Mouse (Mus musculus): ENCODE results near the gene Vat1. TPM values are rescaled to one million over a fixed set of nuclear protein-coding genes. Genes with fewer than 3 reads are reported as not detected.
"Not testable (repeated sequence)": the region's sequence is repeated elsewhere in the genome, so short reads cannot be mapped to it uniquely, and the experiment has no call there.

Gene Vat1
- total RNA-seq (2017), result 5.9 and 7.7 TPM in 2 replicates

GRCm38 (mm10) chr11:101465869-101466551 is at the start of gene Vat1:
Vat1 (minus strand) TSS chr11:101466230.
- peak; percentile 43; the same call in 1 of the 2 replicates for ATAC-seq (ENCODE audit: extremely low read depth, insufficient number of reproducible peaks, low FRiP score, poor library complexity, severe bottlenecking)

DNA sequence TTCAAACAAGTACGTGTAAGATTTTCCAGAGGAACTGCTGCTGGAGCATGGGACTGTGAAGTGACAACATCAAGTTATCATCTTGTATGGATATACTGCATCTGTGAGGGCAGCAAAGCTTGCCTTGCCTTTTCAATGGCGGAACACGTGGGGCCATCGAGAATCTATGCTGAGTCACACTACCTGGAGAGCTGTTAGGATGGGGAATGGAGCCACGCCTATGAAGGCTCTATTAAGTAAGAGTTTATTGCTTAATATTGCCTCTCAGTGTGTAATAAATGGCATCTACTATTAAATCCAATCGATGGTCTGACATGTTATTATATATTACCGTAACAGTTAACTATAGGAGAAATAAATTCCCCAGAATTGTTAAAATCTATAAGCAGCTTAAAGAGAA is 41.1 kb upstream of the Vat1 start:
- no peak for ATAC-seq (ENCODE audit: extremely low read depth, insufficient number of reproducible peaks, low FRiP score, poor library complexity, severe bottlenecking)

DNA sequence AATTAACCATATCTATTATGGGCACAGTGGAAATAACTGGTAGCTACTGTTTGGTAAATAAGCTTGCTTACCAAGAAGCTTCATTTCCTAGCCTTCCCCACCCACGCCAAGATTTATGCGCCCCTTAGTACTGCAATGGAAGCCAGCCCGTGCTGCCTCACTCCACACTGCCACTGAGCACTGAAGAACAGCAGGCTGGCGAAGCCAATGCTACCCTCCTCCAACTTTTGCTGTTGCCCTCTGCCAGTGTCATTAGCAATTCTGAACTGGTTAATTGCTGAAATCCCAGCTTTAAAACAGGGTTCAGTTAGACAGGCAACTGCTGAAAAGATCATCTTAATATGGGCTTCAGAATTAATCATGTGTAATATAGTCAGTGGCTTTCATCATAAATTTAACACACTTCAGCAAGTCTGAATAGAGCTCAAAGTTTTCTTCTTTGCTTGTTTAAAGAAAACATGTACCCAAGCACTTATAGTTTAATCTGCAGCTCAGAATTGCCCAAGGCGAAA is 40.3 kb upstream of the Vat1 start:
- no peak for ATAC-seq (ENCODE audit: extremely low read depth, insufficient number of reproducible peaks, low FRiP score, poor library complexity, severe bottlenecking)

DNA sequence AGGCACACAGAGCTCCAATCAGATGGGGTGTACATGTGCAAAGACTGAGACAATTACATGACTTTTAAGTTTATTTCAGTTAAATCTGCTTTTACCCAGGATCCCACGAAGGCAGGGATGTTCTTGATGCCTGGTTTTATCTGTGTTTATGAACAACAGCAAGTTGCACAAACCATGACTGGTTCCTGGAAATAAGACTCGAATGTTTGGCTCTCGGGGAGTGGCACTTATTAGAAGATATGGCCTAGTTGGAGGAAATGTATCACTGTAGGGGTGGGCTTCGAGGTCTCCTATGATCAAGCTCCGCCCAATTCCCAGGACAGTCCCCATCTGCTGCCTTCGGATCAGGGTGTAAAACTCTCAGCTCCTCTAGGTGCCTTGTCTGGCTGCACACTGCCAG is 20.1 kb upstream of the Vat1 start:
- no peak for ATAC-seq (ENCODE audit: extremely low read depth, insufficient number of reproducible peaks, low FRiP score, poor library complexity, severe bottlenecking)

DNA sequence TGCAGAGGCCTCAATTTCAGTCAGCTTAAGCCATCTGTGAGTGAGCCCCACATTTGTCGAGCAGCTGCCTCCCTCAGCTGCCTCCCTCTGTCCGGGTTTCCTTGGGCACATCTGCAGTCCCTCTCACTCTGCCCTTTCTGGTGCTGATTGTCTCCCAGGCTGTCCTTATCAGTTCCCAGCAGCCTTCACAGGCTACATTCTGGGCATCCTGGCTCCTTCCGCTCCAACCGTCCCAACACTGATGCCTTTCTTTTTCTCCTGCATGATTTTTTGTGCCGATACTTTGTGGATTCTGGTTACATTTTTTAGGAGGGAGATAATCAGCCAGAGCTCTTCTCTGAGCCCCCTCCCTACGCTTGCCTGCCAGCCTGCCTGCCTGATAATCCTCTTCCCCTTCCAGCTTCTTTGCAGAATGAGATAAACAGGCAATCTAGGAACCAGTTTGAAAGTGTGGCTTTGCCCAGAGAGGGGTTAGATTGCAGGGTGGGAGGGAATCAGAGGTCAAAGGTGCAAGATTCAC is 19.5 kb upstream of the Vat1 start:
- ATAC-seq (ENCODE audit: extremely low read depth, insufficient number of reproducible peaks, low FRiP score, poor library complexity, severe bottlenecking), result no peak

DNA sequence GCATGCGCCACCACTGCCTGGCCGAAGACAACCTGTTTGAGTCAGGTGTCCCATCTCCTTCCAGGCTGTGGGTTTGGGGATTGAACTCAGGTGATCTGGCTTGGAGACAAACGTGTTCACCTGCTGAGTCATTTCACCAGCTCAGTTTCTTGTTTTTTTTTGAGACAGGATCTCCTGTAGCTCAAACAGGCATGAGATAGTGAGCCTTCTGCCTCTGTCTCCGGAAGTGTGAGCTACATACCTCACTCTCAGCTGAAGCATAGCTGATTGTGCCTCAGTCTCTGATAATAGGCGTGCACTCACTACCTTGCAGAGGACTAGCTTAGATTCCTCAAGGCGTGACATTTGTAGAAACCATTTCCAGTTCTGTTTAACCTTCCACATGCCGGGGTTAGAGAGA is 18.8 kb upstream of the Vat1 start:
- ATAC-seq (ENCODE audit: extremely low read depth, insufficient number of reproducible peaks, low FRiP score, poor library complexity, severe bottlenecking), result no peak

- no peak for ATAC-seq (ENCODE audit: extremely low read depth, insufficient number of reproducible peaks, low FRiP score, poor library complexity, severe bottlenecking)
These were observed 18.2 kb upstream of the Vat1 start for GRCm38 (mm10) chr11:101484245-101484644.

- no peak for ATAC-seq (ENCODE audit: extremely low read depth, insufficient number of reproducible peaks, low FRiP score, poor library complexity, severe bottlenecking)
These were observed 17.8 kb upstream of the Vat1 start for GRCm38 (mm10) chr11:101483804-101484203.

GRCm38 (mm10) chr11:101480912-101481311 is 14.9 kb upstream of the Vat1 start:
- no peak for ATAC-seq (ENCODE audit: extremely low read depth, insufficient number of reproducible peaks, low FRiP score, poor library complexity, severe bottlenecking)

GRCm38 (mm10) chr11:101479171-101479635 is 13.2 kb upstream of the Vat1 start:
- ATAC-seq (ENCODE audit: extremely low read depth, insufficient number of reproducible peaks, low FRiP score, poor library complexity, severe bottlenecking), result no peak

DNA sequence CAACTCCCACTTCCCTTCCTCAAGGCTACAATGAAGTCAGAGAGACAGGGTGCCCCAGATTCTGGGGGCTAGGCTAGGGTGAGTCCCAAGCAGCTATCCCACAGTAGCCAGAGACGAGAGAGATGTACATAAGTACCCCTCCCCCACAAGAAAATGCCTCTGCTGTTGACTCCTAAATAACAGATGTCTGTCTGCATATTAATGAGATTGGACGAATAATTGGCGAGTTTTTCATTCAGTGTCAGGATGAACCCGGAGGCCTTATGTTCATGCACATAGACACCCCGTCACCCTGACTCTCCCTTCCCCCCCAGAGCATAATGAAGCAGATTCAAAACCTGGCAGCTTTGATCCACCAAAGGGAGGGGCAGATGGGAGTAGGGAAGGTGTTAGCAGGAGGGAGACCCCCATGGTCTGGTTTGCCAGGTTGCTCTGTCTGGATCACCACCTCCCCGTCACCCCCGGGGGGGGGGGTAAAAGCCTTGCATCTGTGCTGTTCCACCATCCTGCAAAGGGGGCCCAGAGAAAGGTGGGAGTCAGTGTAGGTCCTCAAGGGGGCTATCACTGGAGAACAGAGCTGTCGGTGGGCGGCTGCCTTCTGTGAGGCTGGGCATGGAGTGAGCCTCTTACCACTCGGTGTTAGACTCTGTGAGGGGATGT is 11.7 kb upstream of the Vat1 start:
- ATAC-seq (ENCODE audit: extremely low read depth, insufficient number of reproducible peaks, low FRiP score, poor library complexity, severe bottlenecking), result no peak

GRCm38 (mm10) chr11:101477194-101477551 is 11.1 kb upstream of the Vat1 start:
- no peak for ATAC-seq (ENCODE audit: extremely low read depth, insufficient number of reproducible peaks, low FRiP score, poor library complexity, severe bottlenecking)

- not testable (repeated sequence) for ATAC-seq (ENCODE audit: extremely low read depth, insufficient number of reproducible peaks, low FRiP score, poor library complexity, severe bottlenecking)
These were observed 10.3 kb upstream of the Vat1 start for GRCm38 (mm10) chr11:101476361-101476760.

DNA sequence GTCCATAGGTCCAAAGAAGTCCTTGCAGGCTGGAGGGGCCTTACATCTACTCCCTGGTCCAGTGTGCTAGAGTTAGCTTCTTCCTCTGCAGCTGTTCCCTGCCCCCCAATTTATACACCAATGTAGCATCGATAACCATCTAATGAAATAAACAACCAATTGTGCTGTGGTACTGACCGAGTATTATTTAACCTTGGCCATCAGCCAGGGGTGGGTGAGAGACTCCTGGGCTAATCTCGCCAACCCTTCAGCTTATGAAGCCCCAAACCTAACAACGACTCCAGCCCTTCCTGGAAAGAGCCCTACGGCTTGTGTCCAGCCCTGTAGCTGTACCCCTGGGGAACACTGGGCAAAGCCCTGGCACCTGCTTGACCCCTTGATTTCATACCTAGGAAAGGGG is 8.3 kb upstream of the Vat1 start:
- ATAC-seq (ENCODE audit: extremely low read depth, insufficient number of reproducible peaks, low FRiP score, poor library complexity, severe bottlenecking), result no peak

GRCm38 (mm10) chr11:101473686-101474085 is 7.7 kb upstream of the Vat1 start:
- ATAC-seq (ENCODE audit: extremely low read depth, insufficient number of reproducible peaks, low FRiP score, poor library complexity, severe bottlenecking), result not testable (repeated sequence)

DNA sequence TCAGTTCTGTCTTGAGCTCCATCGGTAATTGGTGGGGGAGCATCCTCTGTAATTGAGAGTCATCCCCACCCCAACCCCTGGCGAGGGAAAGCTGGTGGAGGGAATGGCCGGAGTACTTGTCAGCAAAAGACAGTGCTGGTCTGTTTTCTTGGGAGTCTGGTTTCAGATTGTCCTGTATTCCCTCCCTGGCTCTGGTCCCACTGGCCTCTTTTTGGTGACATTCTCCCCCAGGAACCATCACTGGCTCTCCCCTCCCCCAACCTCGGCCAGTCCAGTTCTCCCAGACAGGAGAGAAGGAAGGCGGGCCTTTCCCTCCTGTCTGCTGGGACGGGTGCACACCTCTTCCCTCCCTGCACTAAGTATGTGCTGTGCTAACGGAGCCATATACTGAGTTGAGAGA is 6.3 kb upstream of the Vat1 start:
- no peak for ATAC-seq (ENCODE audit: extremely low read depth, insufficient number of reproducible peaks, low FRiP score, poor library complexity, severe bottlenecking)

- ATAC-seq (ENCODE audit: extremely low read depth, insufficient number of reproducible peaks, low FRiP score, poor library complexity, severe bottlenecking), result no peak
These were observed 5.9 kb upstream of the Vat1 start for GRCm38 (mm10) chr11:101471926-101472325.

GRCm38 (mm10) chr11:101470206-101470605 is 4.2 kb upstream of the Vat1 start:
- no peak for ATAC-seq (ENCODE audit: extremely low read depth, insufficient number of reproducible peaks, low FRiP score, poor library complexity, severe bottlenecking)

- ATAC-seq (ENCODE audit: extremely low read depth, insufficient number of reproducible peaks, low FRiP score, poor library complexity, severe bottlenecking), result no peak
These were observed 3.1 kb upstream of the Vat1 start for GRCm38 (mm10) chr11:101469155-101469554.

DNA sequence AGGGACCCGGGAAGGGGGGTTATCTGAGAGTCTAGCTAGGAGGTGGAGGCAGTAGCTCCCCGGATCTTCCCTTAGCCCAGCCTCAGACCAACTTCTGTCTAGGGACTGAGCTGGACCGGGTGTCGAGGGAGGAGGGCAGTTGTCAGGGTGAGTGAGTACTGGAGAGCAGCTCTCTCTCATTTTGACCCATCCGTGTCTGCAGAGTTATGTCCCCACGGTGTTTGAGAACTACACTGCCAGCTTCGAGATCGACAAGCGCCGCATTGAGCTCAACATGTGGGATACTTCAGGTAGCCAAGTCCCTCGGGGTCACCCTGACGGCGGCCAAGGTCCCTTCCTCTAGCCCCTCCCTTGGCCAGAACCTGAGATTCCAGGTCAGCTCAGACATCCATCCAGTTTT is 2.7 kb upstream of the Vat1 start:
- ATAC-seq (ENCODE audit: extremely low read depth, insufficient number of reproducible peaks, low FRiP score, poor library complexity, severe bottlenecking), result no peak
